Mouse (Mus musculus): Measurements from ENCODE around the gene Bach2.

DNA sequence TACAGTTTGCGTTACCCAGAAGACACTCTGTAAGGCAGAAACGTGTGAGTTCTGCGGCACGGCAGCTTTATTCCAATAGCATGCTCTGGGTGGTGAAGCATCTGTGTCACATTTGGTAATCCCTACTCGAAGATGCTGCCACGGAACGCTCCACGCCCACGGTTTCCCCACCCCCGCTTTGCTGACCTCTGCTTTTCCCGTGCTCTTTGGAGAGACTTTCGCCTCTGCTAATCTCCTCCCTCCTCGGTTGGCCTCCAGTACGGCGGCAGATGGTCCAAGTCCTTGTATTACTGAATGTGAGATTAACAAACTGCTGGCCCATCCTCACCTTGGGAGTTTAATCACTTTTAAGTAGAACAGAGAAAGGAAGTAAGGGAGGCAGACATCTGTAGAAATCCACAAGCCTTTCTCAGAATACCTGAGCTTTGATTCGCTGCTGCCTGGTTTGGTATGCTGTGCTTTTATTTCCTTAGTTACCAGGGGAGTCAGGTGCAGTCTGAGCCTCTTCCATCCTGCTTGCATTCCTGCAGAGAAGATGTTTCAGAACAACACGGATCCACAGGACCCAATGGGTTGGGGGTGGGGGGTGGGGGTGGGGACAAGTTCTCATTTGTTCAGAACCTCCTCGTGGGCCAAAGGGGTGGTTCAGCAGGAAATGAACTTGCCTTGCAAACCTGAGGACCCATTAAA, 242.9 kb downstream of the Bach2 start:
- no peak for TF ChIP-seq CTCF (IDR thresholded peaks at IDR 0.05; ENCODE audit: control insufficient read depth, insufficient read depth, insufficient read length)
- no peak for TF ChIP-seq MAX (IDR thresholded peaks at IDR 0.05)
- TF ChIP-seq MYOD1 (IDR thresholded peaks at IDR 0.05; ENCODE audit: control insufficient read depth, insufficient read length, low read depth) = no peak

Data from C2C12 (cell line).